Mouse (Mus musculus) bone marrow macrophage, adult 2 months (primary cell): ENCODE measurements at regions not wholly inside any gene's neighbourhood (a gene's known extent, or its start where the extent isn't known, plus 50 kb on each side); places are given as distances from the start of the nearest gene placed in this dataset.

ENCODE experiments used
- CTCF ChIP-seq: IDR thresholded peaks from 2 replicates; pipeline ENCODE4 v1.5.1; 2012; ENCODE audit warnings: low read depth, mild to moderate bottlenecking, low read length, moderate library complexity
- POLR2A ChIP-seq: IDR thresholded peaks from 2 replicates; pipeline ENCODE4 v1.6.1; 2012; ENCODE audit warnings: mild to moderate bottlenecking, low read depth, low read length, borderline replicate concordance

GRCm38 (mm10) chr6:98769322-98769721, 426.8 kb upstream of the Gm765 start:
- TF ChIP-seq CTCF (no peak), POLR2A (no peak)
